Mouse (Mus musculus) lung, adult 2 months (tissue): Measurements from ENCODE around the gene Gm20458.

Experiments
- CTCF ChIP-seq: fragments of 200-500 bp; IDR thresholded peaks from 2 replicates; pipeline ENCODE4 v1.5.1; 2011; ENCODE audit warnings: mild to moderate bottlenecking, low read length, control low read depth; ENCODE audit not compliant: insufficient read depth
- POLR2A ChIP-seq: fragments of 200-500 bp; IDR thresholded peaks from 2 replicates; pipeline ENCODE4 v1.6.1; 2011; ENCODE audit warnings: low read depth, mild to moderate bottlenecking, control low read depth, low read length, borderline replicate concordance; ENCODE audit errors: extremely low read depth

GRCm38 (mm10) chr2:164452000-164452676 lies 8.6 kb upstream of the Gm20458 start:
- no peak for TF ChIP-seq POLR2A
- no peak for TF ChIP-seq CTCF
